Mouse (Mus musculus): Measurements from ENCODE around the gene Cnksr3.

Cnksr3 gene

DNA sequence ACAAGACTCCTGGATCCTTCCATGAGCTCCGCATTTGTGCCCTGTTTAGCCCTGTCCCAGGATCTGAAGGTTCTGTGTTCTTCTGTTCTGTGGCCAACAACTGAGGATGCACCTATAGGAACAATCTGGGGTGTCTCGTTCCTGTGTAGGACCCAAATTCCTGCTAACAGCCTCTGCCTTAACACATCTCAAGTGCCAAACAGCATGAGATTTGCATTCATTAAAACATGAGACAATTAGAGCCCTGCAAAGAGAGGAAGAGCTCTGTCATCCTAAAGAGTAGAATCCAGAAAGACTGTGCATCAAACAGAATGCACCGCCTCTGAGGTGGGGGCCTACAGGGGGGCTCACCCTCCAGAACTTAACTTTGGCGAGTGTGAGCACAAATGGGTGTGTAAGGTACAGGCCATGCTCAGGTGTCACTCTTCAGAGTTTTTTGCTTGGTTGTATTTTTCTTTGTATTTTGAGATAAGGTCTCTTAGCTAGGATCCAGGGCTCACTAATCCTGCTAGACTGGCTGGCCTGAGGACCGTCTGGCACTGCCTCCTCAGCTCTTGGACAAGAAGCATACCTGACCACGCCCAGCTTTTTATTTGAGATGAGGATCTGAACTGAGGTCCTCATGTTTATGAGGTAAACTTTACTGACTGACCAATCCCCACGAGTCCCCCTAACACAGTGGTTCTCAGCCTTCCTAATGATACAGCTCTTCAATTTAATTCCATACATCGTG lies 15.2 kb downstream of the Cnksr3 start:
- no peak for DNase-seq (ENCODE audit: low read depth)

DNA sequence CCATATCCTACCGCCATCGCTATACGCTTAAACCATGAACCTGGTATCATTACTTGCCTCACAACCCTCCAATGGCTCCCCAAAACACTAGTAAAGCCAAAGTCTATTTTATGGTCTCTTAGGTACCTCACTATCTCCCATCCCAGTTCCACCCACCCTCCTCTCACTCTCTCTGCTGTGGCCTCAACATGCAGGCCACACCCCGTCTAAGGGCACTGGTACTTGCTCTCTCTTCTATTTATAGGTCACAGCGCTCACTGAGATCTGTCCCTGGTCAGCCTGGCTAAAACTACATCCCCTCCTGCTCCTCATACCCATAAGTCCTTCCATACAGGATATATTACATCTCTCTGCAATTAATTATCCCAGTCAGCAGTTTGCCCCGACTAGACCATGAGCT lies 16.1 kb downstream of the Cnksr3 start:
- no peak for DNase-seq (ENCODE audit: low read depth)

DNA sequence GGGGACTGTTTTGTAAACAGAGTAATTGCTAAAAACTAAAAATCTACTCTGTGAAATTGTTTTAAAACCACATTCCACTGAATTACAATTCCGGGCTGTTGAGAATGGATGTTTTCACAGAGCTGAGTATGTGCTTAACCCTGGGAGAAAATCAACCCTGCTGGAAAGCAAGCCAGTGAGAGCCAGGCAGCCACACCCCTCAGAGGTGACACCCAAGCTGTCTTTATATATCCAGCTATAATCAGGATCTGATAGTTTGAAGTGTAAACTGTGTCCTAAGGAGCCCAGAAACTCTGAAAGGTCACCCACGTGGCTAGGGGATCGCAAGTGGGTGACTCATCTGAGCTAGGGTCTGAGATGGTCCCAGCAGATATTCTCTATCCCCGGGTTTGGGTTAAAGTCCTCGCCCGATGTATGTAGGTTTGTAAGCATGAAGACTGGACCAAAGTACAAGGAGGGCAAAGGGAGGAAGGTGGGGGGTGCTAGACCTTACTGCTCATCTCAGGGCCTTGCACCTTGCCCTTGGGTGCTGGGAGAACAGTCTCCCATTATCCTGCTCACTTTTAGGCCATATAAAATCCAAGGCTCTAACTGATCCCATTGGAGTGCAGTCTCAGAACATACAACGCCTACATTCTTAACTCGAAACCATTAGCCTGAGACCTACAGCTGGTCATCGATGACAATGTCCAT lies 20.2 kb downstream of the Cnksr3 start:
- DNase-seq (ENCODE audit: low read depth), result no peak

DNA sequence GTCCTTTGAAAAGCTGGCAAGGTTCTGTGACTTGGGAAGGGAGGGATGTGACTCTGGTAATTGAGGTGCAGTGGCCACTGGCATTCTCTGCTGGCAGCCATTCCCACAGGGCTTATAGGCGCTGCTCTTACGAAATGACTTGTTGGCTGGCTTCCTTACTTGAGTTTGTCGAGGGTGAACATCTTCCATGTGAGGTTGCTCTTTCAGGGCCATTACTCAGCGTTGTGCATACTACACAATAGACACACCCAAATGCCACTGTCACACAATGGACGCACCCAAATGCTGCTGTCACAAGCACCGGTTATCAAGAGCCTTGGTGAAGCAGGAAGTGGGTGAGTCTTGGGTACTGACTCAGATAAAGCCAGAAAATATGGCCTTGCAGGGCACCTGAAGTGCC lies 22.8 kb downstream of the Cnksr3 start:
- DNase-seq (ENCODE audit: low read depth), result no peak

DNA sequence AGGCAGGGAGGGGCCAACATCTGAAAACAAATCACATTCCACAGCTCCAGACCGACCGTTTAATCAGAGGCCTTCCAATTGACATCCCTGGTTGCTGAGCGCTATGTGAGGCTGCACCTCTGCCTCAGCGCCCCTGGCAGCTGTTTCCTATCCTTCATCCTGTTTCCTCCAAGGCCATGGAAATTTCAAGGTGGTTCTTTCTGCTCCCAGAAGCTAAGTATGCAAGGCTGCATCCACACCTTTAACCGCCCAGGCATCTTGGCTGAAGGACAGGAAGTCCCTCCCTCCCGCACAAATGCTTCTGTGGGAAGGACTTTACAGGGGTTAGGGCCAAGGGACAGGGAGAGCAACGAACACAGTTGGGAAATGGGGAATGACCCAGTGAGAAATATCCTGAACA lies 24.2 kb downstream of the Cnksr3 start:
- DNase-seq (ENCODE audit: low read depth), result no peak

DNA sequence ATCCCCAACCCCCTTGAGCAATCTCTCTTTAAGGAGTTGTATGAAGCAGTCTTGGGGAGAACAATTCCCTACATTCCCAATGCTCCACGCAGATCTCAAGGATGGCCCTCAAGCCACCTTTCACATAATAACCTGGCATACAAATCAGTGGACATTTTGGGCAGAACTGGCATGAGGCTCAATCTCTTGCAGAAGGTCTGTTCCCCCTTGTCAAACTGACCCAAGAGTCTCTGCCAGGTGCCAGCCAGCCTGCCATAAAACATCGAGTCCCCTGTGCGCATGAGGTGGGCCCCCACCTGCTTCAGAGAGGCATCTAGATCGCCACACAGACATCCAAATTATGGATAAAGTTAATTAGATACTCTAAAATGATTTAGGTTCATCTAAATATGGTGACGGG lies 25.0 kb downstream of the Cnksr3 start:
- no peak for DNase-seq (ENCODE audit: low read depth)

DNA sequence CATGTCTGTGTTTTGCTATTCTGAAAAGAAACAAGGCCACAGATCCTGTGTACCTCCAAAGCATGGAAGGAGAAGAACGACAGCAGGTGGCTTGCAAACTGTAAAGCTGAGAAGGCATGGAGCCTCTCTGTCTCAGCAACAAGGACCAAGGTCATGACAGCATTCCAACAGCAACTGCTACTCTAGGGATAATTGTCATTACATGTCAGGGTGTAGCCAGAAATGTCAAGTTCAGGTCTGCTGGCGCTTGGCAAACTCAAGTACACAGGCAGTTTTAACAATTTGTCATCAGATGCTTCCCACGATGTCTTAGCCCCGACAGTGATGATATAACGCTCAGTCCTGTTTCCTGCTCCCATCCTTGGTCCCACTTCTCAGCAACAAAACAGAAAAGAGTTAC lies 26.0 kb downstream of the Cnksr3 start:
- no peak for DNase-seq (ENCODE audit: low read depth)

DNA sequence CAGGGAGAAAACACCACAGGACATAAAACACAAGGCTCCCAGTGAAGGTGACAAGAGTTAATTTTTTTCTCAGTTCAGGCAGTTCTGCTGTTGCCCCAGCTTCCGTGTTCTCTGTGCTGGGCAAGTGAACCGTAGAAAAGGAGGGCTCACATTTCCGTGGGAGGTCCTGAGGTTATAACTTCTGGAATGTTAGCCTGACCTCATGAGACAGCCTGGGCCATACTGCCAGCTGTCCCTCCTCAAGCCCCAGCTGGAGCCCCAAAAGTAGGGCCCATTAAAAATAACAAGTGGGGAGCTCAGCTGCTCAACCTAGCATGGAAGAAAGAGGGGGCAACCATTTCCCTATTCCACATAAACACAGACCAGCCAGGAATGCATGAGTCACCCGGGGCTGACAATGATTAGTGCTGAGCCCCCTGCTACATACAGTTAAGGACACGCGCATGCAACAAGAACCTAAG lies 28.8 kb downstream of the Cnksr3 start:
- no peak for DNase-seq (ENCODE audit: low read depth)

DNA sequence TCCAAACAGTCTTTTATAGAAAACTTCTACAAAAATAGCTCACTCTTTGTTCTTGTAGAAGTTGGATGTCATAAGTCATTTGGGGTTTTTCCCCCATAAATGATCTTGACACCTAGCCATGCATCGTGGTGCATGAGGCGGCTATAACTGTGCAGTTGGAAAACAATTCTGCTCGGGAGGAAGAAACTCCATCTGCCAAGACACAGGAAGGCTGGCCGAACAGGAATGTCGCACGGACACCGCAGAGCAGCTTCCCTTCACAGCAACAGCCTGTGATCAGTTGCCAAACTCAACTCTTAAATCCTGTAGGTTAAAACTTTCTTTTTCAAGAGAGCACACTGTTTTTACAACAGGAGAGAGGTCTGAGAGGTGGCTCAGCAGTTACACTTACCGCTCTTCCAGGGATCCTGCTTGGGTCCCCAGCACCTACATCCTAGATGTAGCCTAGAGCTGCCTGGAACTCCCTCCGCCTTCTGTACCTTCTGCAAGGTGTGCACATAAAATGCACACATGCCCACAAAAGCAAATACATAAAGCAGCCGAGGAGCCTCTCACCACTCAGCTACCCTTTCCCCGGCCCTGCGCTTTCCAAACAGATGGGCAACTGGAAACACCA lies 29.4 kb downstream of the Cnksr3 start:
- no peak for DNase-seq (ENCODE audit: low read depth)

DNA sequence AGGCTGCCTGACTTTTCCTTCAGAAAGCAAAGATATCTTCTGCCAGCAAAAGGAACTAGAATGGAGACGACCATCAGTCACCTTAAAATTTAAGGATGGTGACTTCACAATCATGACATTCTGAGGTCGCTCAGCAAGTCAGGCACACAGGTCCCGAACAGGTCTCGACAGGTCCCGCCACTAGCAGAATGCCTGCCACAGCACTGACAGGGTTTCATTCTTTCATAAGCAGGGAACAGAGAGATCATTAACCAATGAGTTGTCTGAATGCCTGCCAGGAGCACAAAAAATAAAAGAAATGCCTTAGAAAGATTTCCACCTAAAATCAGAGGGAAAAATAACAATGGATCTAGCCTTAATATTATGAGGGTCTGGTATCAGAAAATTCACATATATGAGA lies 31.7 kb downstream of the Cnksr3 start:
- no peak for DNase-seq (ENCODE audit: low read depth)

DNA sequence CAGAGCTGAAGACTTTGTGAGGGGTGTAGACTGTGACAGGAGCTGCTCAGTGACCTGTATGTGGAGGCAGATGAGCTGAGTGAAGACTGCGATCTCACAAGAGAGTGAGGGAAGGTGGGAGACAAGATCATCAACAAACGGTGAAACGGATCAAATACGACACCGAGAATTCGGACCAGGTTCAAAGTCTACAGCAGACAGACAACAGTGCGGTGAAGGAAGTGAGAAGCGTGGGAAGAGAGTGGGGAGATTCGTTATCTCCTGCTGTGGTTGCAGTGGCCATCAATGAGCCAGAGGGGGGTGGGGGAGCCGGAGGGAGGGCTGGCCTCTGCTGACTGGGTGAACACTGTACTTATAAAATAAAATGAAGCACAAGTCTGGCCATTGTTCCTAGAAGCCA lies 33.5 kb downstream of the Cnksr3 start:
- DNase-seq (ENCODE audit: low read depth), result peak; percentile 45

DNA sequence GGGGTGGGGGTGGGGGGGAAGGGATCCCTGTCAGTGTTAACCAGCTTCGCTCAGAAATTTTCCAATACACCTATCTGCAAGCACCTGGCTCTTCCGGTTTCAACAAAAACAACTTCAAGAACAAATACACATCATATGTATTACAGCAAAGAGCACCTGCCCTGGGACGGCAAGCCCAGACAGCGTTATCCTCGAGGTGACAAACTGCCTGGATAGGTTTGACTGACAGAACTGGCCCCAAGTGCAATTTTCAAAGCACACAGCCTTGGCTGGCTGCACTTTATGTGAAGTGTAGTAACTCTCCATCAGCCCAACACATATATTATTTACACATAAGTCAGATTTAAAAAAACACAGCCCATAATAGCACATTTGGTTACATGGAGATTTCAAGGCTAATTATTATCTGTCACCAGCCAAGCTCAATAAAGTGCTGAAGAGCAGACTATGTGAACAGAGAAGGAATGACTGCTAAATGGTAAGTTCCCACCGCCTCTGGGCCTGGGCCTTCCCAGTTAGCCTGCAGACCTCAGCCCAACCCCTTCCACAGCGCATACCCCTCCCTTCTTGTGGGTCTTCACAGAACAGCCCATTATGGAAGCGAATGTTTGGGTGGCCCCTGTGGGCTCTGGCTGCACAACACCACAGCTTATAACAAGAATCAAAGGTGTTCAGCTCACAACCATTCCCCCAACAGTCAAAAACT lies 35.7 kb downstream of the Cnksr3 start:
- peak; percentile 17 for DNase-seq (ENCODE audit: low read depth)

DNA sequence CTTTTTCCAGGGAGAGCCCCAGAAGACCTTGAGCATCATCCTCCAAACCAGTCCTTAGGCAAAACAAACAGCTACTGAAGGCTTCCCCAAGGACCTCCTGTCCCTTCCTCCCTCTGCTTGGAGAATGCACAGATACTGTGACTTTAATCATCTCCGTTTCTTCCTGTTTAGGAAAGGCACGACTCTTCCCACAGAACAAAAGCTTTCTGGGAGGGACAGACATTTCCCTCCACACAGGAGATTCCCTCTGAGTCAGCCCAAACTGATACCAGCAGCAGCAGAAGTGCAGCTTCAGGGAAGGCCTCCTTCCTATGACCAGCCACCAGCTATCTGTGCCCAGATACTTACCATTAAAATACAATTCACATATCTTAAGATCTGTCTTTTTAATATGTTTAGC lies 37.6 kb downstream of the Cnksr3 start:
- no peak for DNase-seq (ENCODE audit: low read depth)

DNA sequence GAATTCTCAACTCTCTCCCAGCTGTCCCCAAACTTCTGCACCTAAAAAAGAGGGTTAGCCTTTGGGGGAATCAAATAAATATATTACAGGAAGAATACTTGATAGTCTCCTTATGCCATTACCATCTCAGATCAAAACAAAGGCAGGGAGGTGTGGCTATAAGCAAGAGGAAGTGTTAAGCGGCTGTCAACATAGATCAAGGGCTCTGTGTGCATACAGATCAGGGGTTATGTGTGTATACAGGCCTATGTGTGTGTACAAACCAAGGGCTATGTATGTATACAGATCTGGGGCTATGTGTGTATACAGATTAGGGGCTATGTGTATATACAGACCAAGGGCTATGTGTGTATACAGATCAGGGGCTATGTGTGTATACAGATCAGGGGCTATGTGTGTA lies 38.9 kb downstream of the Cnksr3 start:
- DNase-seq (ENCODE audit: low read depth), result no peak

DNA sequence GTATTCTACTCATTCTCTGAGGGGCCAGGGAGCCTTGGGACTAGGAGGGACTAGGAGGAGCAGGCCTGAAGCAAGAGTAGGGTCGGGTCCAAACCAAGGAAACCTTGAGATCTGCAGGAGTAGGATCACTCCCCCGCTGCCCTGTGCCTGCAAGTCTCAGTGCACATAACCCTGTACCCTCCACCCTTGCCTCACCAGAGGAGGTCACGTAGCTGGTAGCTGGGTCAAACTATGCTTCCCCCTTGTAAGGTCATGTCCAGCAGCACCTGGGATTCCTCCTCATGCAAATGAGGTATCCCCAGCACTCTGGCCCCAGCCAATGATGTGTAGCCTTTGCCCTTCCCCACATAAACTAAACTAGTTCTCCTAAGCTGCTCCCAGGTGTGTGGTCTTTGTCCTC lies 41.6 kb downstream of the Cnksr3 start:
- no peak for DNase-seq (ENCODE audit: low read depth)

DNA sequence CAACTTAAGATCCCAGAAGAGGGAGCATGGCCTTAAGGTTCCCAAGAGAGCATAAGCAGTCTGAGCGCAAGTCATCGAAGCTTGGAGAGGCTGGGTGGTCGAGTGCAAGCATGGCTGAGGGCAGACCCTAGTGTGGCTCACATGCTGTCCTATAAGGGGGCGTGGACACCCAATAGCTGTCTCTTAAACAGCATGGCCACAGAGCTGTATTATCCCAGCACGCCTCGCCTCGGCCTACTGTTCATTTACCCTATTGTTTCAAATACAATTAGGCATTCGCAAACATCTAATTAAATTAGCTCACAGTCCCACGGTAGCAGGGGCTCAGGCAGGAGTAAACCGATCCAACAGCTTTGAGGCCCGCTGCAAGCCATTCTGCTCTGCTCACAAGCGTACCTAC lies 49.0 kb downstream of the Cnksr3 start:
- DNase-seq (ENCODE audit: low read depth), result no peak

DNA sequence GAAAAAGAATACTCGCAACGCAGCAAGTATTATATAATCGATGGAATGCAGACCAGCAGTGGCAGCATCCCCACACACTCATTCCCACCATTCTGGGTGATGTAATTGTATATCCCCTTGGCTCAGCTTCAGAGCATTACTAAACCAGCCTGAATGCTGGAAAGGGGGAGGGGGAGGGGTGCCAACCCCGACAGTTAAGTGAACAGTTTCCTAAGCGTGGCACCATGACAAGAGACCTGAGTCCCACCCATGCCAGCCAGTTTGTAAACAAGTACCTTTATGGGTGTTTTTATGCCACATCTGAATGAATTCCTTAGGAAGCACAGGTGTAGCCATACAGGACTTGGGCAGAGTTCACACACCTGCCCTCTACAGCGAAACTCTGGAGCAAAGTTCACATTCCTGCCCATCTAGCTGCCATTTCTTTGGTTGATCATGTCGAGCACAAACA lies 53.0 kb downstream of the Cnksr3 start:
- DNase-seq (ENCODE audit: low read depth), result no peak

DNA sequence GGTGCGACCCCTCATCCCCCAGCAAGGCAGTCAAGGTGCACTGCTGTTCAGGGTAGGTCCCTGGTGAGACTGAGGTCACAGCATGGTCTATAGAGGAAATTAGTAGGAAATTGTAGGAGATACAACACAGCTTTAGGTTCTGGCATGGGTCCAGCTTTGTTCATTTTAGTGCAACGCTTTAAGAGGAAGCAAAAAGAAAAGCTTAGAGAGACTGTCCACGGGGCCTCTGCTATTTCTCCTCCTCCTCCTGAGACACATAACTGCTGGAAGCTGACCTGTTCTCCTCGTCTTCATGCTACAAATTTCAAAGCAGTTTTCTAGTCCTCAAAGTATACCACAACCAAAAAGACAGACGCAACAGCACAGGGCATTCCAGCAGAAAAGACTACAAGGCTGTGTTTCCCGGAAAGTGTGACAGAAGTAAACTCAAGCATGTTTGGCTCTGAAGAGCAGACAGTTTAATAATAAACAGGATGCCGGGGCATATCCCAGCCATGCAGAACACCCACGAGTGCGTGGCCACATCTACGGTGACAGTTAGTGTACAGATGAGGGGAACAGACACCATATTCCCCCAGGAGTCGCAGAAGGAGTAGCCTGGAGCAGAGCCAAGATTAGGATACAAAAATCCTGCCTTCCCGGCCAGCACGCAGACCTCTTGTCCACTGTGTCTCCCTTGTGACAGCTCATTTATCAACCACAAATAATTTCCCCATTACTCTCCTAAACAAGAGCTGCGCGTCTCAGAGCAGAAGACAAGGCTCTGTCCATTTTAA lies 53.6 kb downstream of the Cnksr3 start:
- DNase-seq (ENCODE audit: low read depth), result no peak

DNA sequence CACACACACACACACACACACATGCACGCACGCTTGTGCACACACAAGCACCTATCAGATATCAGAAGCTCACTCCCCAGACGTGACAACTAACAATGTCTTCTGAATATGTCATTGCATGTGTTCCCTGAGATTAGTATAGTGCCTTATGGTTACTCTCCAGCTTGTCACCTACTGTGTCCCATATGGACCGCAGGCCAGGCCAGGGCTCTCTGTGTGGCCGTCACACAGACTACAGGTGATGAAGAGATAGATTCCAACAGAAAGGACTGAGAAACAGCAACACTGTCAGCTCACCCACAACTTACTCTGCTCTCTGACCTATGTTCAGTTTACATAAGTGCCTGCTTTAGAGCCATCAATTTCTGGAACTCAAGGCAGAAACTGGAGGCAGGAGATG lies 57.2 kb downstream of the Cnksr3 start:
- DNase-seq (ENCODE audit: low read depth), result no peak

DNA sequence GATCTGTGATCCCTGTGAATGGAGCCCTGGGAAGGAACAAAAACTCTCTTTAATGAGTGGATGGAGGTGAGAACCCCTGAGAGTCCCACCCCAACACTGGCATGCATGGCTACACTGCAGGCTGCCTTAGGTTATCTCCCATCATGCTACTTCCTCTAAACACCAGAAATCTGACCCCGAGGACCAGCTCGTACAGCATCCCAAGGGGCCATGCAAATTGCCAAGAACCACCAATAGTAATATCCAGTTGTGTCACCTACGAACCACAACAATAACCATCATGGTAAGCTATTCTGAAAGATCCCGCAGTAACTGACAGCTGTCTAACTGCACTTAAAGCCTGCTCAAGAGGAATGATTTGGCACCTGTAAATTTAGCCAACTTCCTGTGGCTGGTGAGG lies 59.1 kb downstream of the Cnksr3 start:
- no peak for DNase-seq (ENCODE audit: low read depth)

DNA sequence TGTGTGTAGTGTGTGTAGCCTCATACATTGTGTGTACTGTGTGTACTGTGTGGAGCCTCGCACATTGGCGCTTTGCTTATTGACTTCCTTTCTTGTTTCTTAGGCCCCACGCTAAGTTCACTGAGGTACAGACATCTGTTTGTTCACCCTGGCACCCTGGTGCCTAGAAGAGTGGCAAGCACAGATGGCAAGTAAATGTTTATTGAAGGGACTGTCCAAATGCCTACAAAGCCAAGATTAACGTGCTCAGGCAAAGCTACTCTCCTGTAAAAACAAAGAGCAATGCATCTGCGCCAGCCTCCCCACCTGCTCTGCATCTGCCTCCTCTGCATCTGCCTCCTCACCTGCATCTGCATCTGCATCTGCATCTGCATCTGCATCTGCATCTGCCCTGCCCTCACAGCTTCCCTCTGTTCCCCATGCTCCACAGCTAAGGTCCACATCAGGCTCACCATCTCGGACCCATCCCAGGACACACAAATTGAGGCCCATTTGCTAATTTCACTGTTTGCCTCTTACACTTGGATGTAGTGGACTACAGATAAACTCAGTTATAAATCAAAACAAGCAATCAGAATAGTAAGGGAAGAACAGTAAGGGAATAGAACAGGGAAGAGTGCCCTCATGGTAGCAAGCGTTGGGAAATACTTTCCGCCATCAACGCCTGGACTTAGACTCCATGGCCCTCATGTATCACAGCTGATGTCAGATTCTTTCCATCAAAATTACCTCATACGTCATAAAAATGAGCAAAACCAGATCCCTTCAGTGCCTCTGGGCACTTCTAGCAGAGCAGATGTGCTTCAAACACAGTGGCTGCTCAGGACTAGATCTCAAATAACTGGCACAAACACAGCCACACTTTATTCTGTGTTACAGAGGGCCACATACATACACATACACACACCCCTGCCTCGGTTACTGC lies 62.1 kb downstream of the Cnksr3 start:
- no peak for DNase-seq (ENCODE audit: low read depth)
